Mouse (Mus musculus): ENCODE measurements at regions not wholly inside any gene's neighbourhood (a gene's known extent, or its start where the extent isn't known, plus 50 kb on each side); places are given as distances from the start of the nearest gene placed in this dataset.

DNA sequence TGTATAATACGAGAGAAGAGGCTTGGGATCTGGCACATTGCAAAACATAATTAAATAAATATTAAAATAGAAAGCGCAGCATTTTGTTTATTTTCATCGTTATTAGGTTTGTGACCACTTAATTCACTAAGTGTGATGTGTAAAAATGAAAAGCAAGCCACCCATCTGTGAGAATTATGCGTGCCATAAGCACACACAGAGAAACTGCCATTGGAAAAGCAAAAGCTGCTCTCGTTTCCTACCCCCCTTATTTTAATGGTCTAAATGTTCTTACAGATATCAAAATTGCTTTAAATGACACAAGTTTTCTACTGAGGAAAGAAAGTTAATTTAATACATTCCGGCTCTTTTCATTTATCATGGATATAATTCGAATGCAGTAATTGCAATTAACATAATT, 2780.8 kb upstream of the Gm7489 start:
- no peak for DNase-seq (ENCODE audit: low spot score)

DNA sequence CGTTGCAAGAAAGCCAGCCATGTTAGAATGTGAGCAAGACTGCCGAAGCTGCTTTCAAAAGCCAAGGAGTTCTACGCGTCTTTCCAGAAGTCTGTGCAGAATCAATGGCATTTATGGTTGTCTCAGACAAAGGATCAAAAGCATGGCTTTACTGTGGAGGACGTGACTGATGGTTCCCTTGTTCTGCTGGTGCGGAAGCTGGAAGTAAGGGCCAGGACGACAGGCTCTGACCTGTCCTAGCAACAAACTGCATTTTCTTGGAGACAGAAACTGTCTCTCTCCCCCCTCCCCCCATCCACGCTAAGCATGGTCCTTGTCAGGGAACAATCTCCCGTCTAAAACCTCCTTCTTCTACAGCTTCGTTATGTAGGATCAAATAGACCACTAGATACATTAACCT, 2780.3 kb upstream of the Gm7489 start:
- DNase-seq (ENCODE audit: low spot score) = no peak

GRCm38 (mm10) chr15:51104796-51105195, 2779.9 kb upstream of the Gm7489 start:
- no peak for DNase-seq (ENCODE audit: low spot score)

DNA sequence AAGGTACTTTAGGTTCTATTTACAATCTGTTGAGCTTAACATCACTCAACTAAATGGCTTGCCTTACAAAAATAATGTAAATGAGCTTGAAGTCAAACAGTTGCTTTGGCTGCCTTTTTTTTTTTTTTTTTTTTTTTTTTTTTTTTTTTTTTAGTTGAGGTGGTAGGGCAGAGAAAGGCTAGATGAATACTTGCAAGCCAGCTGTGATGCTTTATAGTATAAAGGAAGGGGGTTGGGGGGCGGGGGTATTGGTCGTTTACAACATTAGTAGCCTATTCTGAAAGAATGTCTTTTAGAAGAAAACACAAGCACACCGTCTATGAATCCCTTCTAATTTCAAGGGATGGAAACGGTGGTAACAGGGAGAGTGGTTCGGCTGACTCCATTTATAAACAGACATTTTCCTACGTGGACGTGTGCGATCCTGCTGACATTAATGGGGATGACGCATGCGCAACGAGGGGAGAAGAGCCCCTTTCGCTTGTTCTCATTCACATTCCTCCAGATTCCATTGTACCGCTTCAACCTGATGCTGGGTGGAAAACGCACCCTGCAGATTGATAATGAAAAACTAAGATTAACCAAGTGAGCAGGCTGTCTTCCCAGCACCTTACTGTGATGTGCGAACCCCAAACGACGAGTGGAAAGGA, 2779.2 kb upstream of the Gm7489 start:
- DNase-seq (ENCODE audit: low spot score) = no peak

- DNase-seq (ENCODE audit: low spot score) = no peak
These were observed 2774.5 kb upstream of the Gm7489 start for GRCm38 (mm10) chr15:51110186-51110585.

DNA sequence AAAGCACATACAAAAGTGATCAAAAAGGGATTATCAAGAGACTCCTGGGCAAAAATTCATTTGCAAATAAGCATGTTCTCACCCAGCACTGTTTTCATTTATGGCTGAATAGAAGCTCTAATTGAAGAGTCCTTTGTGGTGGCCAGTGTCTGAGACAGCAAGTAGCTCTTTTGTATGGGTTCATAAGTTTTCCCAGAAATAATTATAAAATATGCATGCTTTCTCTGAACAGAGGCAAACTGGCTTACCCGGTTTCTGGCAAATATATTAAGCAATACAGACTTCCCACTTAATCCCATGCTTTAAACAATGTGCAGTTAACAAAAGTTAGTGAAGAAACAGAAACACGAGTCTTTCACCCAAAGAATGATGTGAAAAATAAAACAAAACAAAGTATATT, 2758.8 kb upstream of the Gm7489 start:
- no peak for DNase-seq (ENCODE audit: low spot score)

DNA sequence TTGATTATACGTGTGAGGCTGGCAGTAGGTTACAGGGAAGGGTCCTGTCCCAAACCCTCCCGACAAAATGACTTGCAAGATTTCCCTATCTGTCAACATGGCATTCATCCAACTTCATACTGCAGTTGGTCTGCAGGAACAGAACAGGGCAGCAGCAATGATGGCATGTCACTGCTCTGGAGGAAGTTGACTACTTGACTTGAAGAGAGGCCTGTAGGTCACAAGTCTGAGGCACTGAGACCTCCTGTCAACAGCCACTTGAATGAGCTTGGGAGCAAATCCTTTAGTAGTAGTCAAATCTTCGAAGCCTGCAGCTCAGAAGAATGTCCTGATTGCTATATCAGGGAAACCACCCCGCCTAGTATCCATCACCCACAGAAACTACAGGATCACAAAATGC, 2753.7 kb upstream of the Gm7489 start:
- no peak for DNase-seq (ENCODE audit: low spot score)

DNA sequence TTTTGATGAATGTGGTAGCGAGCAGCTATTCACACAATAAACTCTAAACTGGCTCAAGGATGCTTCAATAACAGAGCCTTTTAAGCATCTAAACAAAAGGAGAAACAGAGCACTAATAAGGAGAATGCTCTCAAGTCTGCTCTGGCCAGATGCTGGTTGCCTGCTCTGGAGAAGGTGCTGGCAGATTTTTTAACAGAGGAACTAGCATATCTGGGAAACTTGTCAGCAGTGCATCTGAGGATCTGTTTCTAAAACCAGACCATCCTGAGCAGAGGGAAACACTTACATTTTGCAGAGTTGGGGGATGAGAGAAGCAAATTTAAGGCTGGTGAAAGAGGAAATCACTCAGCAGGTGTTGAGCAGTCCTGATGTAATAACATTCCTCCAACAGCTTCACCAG, 2748.6 kb upstream of the Gm7489 start:
- DNase-seq (ENCODE audit: low spot score) = no peak

DNA sequence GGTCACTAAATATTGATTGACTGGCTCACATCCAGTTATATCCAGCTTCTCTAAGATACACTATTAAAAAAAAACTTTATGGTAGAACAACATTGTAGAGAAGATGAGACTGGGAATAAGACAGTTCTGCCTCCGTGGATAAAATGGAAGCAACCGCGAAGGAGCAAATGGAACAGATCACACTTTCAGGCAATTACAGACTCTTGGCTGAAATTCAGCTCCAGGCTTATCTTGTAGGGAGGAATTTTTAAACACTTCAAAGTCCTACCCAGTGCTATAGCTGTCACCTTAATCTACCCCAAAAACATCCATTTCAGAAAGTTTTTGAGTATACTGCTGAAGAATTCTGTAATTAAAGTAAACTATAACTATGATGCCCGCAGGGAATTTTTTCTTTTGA, 2745.2 kb upstream of the Gm7489 start:
- no peak for DNase-seq (ENCODE audit: low spot score)

DNA sequence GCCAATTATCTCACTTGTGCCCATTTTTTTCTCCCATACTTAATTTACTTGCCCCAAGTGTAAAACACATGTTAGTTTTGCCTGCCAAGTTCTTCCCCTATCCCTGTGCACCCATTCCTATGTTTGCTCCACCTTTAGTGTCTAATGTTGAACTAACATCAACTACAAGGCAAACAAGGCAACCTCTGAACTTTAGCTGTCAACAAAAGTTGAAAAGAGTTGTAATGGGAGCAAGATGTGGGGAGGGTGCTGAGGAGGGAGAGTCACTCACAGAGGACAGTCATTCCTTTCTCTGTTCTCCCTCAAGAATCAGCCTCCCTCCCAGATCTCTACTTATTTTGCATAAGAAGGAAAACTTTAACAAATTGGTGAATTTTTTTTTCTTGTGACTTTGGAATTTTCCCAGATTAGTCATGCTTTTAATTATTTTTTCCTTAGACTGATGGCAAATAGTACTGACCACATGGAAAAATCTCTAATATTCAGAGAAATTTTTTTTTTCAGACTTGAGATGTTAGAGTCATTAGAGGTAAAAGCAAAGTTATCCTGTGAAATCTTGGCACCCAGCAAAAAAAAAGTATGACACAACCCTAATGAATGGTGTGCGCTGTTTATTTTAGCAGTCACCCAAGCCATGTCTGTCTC, 2710.6 kb upstream of the Gm7489 start:
- DNase-seq (ENCODE audit: low spot score) = no peak

DNA sequence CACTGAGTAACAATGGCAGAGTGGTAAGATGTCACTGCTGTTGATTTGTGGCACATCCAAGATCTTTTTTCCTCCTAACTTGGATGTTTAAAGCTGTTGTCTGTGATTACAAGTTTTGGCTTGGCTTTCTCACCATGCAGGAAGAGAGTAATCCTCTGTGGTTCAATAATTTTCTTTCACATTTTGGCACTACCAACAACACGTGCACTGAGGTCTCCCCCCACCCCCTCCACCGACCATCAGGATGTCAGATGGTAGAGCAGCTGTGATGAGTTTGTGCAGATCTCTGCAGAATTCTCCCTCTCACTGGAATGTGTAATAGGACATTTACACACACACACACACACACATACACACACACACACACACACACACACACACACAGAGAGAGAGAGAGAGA, 2708.2 kb upstream of the Gm7489 start:
- DNase-seq (ENCODE audit: low spot score) = no peak

DNA sequence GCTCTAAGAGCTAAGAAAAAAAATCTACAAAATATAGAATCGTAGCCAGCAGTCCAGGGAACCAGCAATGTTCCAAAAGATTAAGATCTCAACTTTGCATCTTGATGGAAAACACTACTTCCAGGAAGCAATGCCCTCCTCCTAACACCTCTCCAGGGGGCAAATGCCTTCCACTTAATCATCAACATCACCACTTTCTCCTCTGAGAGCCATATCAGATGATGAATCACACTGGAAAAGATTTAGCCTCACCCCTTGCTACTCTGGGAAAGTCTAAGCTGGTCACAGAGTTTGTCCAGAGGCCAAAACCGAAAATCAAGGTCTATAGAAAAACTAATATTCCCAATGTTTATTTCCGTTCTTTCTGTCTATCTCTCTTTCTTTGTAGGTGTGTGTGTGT, 2695.6 kb upstream of the Gm7489 start:
- no peak for DNase-seq (ENCODE audit: low spot score)

- DNase-seq (ENCODE audit: low spot score) = no peak
These were observed 2687.1 kb upstream of the Gm7489 start for GRCm38 (mm10) chr15:51197466-51198158.

- DNase-seq (ENCODE audit: low spot score) = no peak
These were observed 2681.4 kb upstream of the Gm7489 start for GRCm38 (mm10) chr15:51203351-51203750.

GRCm38 (mm10) chr15:51206050-51206449, 2678.7 kb upstream of the Gm7489 start:
- DNase-seq (ENCODE audit: low spot score) = no peak

DNA sequence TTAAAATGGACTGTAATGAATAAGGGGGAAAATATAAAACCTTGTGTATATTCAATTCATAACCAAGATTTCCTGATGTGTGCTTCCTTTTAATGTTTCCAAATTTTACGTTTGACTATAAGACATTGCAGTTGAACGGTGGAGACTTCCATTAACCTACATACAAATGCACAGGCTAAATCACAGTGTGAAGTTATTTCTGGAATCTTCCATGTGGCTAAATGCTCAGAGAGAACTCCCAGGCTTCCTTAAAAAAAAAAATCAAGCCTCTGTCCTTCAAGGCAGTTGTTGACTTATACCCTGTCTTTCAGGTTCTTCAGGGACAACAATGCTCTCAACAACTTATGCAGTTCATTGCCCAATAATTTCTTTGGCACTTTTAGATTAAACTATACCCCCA, 2677.9 kb upstream of the Gm7489 start:
- DNase-seq (ENCODE audit: low spot score) = no peak

GRCm38 (mm10) chr15:51234873-51235272, 2649.8 kb upstream of the Gm7489 start:
- no peak for DNase-seq (ENCODE audit: low spot score)

DNA sequence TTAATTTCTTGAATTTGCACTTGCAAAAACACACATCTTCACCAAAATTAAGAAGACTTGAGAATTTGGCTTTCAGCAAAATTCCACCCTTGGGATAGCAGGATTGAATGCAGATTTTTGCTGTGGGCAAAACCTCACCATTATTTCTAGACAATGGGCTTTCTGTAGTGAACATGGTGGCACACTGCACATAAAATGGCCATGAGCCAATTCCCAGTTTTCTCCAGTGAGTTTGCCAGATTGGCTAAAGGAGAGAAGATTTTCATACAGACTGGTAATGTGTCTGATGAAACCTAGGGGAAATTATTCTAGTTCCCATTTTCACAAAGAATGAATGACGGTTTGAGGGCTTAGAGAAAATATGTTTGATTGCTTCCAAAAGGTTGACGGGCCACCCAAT, 2640.1 kb upstream of the Gm7489 start:
- DNase-seq (ENCODE audit: low spot score) = no peak

DNA sequence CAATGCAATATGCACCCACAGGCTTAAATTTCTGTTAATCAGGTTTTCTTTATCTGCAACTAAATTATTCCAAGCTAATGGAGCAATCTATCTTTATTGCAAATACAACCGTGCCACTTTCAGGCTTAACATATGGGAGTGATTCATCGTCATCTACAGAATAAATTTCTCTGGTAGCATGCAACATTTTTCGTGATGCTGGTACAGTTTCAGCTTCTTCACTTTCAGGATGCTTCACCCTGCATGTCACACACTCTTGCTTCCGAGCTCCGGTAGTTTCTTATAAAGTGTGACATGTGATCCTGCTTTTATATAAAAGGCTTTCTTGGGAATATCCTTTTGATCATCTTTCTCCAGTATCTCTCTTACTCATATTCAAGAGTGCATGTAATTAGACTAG, 2637.4 kb upstream of the Gm7489 start:
- no peak for DNase-seq (ENCODE audit: low spot score)

DNA sequence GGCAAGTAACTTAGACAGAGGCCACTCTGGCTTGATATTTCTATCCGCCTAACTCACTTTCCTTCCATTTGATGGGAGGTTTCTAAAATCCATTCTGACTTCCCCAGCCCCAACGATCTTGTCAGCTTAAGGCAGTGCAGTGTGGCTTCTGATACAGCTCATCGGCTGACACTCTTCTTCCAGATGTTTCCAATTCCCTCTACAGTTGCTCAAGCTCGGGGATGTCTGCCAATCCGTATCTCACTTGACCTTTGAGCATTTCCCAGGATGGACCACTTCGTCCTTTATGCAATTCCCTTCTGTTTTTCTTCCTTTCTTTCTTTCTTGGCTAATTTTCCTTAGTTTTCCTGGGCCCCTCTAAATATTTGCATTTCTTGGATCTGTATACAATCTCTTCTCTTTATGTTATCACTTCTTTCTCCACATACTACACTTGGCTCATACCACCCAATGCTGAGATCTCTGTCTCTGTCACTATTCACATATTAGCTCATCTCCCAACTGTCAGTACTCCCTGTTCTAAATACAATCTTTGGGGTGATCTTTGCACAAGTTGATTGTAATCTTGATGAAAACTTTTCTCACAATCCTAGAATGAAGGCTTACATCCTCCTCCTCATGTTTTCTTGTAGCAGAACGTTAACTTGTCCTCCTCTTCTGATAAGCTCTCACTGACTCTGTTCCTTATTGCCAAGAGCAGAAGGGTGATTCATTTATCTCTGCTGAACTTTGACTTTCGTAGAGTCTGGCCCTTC, 2636.5 kb upstream of the Gm7489 start:
- DNase-seq (ENCODE audit: low spot score) = no peak

- DNase-seq (ENCODE audit: low spot score) = no peak
These were observed 2636.0 kb upstream of the Gm7489 start for GRCm38 (mm10) chr15:51248789-51249040.

DNA sequence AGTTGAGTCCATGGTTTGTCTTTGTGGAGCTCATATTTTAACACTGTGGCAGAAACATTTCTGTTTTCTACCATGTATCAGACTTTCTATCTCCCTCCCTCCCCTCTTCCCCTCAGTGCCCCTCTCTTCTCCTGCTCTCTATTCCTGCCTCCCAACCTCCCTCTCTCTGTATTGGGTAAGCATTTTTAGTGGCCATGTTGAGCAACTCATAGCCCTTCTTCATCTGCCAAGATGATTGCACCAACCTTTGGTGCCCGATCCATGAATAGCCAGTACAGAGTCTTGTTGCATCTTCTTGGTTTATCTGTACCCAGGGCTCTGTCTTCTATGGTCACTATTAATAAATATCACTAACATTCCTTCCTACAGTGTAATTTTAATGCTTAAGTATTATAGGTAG, 2630.6 kb upstream of the Gm7489 start:
- DNase-seq (ENCODE audit: low spot score) = no peak

DNA sequence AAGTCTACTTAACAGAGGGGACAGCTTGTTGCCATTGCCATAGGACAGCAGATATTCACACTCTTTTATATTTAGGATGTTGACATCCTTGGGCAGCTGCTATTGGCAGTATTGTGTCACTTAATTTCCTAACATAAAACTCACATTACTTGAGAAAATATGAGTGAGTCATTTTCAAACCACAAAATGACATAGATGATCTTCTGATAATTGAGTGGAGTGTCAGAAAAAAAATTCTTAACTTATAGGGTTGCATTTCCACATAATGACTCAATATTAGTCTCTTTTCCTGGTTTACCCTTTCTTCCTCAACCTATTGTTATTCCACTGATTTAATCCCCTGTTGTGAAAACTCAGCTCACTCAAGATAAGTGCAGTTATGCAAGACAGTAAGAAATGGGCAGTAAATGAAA, 2629.5 kb upstream of the Gm7489 start:
- no peak for DNase-seq (ENCODE audit: low spot score)
